Mouse (Mus musculus) ES-CJ7 (cell line): ENCODE measurements around the gene Cldn6.

Experiments used
- DNase-seq: peaks from one replicate; pipeline ENCODE4 v3.0.0; 2011; ENCODE audit warnings: low read depth, low spot score

The Cldn6 gene

GRCm38 (mm10) chr17:23674271-23674952, 4.6 kb upstream of the Cldn6 start:
- DNase-seq = no peak

GRCm38 (mm10) chr17:23675127-23675526, 3.9 kb upstream of the Cldn6 start:
- DNase-seq = no peak

GRCm38 (mm10) chr17:23675564-23676281, 3.3 kb upstream of the Cldn6 start:
- peak; percentile 58 for DNase-seq

- DNase-seq = no peak
Observed at GRCm38 (mm10) chr17:23676473-23677031, 2.5 kb upstream of the Cldn6 start.

GRCm38 (mm10) chr17:23677236-23677679, 1.8 kb upstream of the Cldn6 start, which contains the start of gene Tnfrsf12a:
Gene Tnfrsf12a (minus strand): TSS chr17:23677468.
- DNase-seq = peak; percentile 79

GRCm38 (mm10) chr17:23680336-23680735, 1.3 kb downstream of the Cldn6 start:
- DNase-seq = no peak

- DNase-seq = no peak
Observed at GRCm38 (mm10) chr17:23681086-23681485, 2.0 kb downstream of the Cldn6 start.

GRCm38 (mm10) chr17:23682092-23682491, 3.0 kb downstream of the Cldn6 start:
- no peak for DNase-seq

GRCm38 (mm10) chr17:23682530-23682929, 3.5 kb downstream of the Cldn6 start:
- no peak for DNase-seq

- DNase-seq = no peak
Observed at GRCm38 (mm10) chr17:23683226-23683625, 4.2 kb downstream of the Cldn6 start.

GRCm38 (mm10) chr17:23683856-23684672, 5.0 kb downstream of the Cldn6 start, which contains the start of gene Cldn9:
Gene Cldn9 (minus strand): TSS chr17:23684026.
- no peak for DNase-seq

- no peak for DNase-seq
Observed at GRCm38 (mm10) chr17:23694491-23694890, 15.4 kb downstream of the Cldn6 start.

- peak; percentile 50 for DNase-seq
Observed at GRCm38 (mm10) chr17:23695801-23696200, 16.8 kb downstream of the Cldn6 start.

- DNase-seq = no peak
Observed at GRCm38 (mm10) chr17:23699131-23700077, 20.4 kb downstream of the Cldn6 start.

GRCm38 (mm10) chr17:23700079-23700478, 21.0 kb downstream of the Cldn6 start:
- peak; percentile 94 for DNase-seq

- DNase-seq = no peak
Observed at GRCm38 (mm10) chr17:23703301-23703700, 24.3 kb downstream of the Cldn6 start.

GRCm38 (mm10) chr17:23704741-23705140, 25.7 kb downstream of the Cldn6 start:
- DNase-seq = no peak

- DNase-seq = no peak
Observed at GRCm38 (mm10) chr17:23705525-23706104, 26.6 kb downstream of the Cldn6 start.

- DNase-seq = peak; percentile 77
Observed at GRCm38 (mm10) chr17:23706212-23706611, 27.2 kb downstream of the Cldn6 start.

- DNase-seq = peak; percentile 22
Observed at GRCm38 (mm10) chr17:23717003-23717402, 38.0 kb downstream of the Cldn6 start.
